Mouse (Mus musculus): ENCODE results near the gene Rreb1. TPM values are rescaled to one million over a fixed set of nuclear protein-coding genes. Genes with fewer than 3 reads are reported as not detected.

The Rreb1 gene
- polyA plus RNA-seq (2014; fragmentation: Nextera tagmentation; extraction: Ambion mirVana): 6.1 and 7.0 TPM in 2 replicates

- Histone ChIP-seq H3K4me1 (ENCODE audit: control insufficient read depth, insufficient read depth, low read length) (no peaks in the 10 kb centered on the region), H3K27me3 (ENCODE audit: control insufficient read depth, insufficient read depth, low read length) (peaks cover 12% of the 10 kb centered on the region), H3K4me3 (ENCODE audit: low read depth, low read length) (peak within 1 kb of the TSS; percentile 61), H3K36me3 (replicated peaks; ENCODE audit: control insufficient read depth, insufficient read depth, low read depth, low read length) (no peaks in the 10 kb centered on the region), H3K4me2 (ENCODE audit: low read depth, low read length) (peak within 1 kb of the TSS; percentile 100), H3K27ac (replicated peaks; ENCODE audit: low read depth, low read length) (no peak within 1 kb of the TSS), H3K9ac (replicated peaks; ENCODE audit: low read length) (peak within 1 kb of the TSS; percentile 62), H3K9me3 (replicated peaks; ENCODE audit: control insufficient read depth, low read length) (no peaks in the 10 kb centered on the region)
- peak; percentile 57 for ATAC-seq (replicated peaks; ENCODE audit: insufficient number of reproducible peaks, low FRiP score, low TSS enrichment, low read depth)
- under 1% methylated on average over 32 of the region's 37 CpGs for WGBS
- peak; percentile 62 for DNase-seq (ENCODE audit: low spot score)
These were observed at the start of gene Rreb1 for GRCm38 (mm10) chr13:37778147-37778593. Gene Rreb1 (plus strand): TSS chr13:37778400.

DNA sequence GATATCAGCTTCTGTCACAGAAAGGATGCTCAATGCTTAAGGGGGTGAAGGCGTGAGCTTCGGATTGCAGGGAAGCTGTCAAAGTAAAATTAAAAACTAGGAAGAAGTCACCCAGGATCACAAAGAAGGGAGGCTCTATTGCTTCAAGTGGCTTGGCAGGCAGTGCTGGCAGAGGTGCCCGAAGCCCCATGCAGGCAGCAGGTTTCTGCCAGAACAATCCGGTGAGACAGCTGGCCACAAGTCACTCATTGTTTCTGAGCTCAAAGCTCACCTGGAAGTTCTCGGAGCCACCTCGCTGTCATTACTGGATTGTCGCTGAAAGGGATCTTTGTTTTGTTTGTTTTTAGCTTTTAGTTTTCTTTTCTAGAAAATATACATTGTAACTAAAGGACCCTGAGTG lies 49.6 kb upstream of the Rreb1 start:
- Histone ChIP-seq H3K9me3 (replicated peaks; ENCODE audit: control insufficient read depth, low read length) (no peaks in the 10 kb centered on the region), H3K4me1 (ENCODE audit: control insufficient read depth, insufficient read depth, low read length) (no peaks in the 10 kb centered on the region), H3K4me2 (ENCODE audit: low read depth, low read length) (no peak overlapping the region), H3K36me3 (replicated peaks; ENCODE audit: control insufficient read depth, insufficient read depth, low read depth, low read length) (no peaks in the 10 kb centered on the region), H3K9ac (replicated peaks; ENCODE audit: low read length) (no peak overlapping the region), H3K27ac (replicated peaks; ENCODE audit: low read depth, low read length) (no peak overlapping the region), H3K27me3 (ENCODE audit: control insufficient read depth, insufficient read depth, low read length) (no peaks in the 10 kb centered on the region), H3K4me3 (ENCODE audit: low read depth, low read length) (no peak overlapping the region)
- WGBS: 84% methylated on average over 7 of the region's 7 CpGs
- DNase-seq (ENCODE audit: low spot score) (no peak), ATAC-seq (replicated peaks; ENCODE audit: insufficient number of reproducible peaks, low FRiP score, low TSS enrichment, low read depth) (no peak)

- Histone ChIP-seq H3K4me3 (ENCODE audit: low read depth, low read length) (no peak overlapping the region), H3K9ac (replicated peaks; ENCODE audit: low read length) (no peak overlapping the region), H3K27me3 (ENCODE audit: control insufficient read depth, insufficient read depth, low read length) (no peaks in the 10 kb centered on the region), H3K9me3 (replicated peaks; ENCODE audit: control insufficient read depth, low read length) (no peaks in the 10 kb centered on the region), H3K36me3 (replicated peaks; ENCODE audit: control insufficient read depth, insufficient read depth, low read depth, low read length) (no peaks in the 10 kb centered on the region), H3K4me2 (ENCODE audit: low read depth, low read length) (no peak overlapping the region), H3K4me1 (ENCODE audit: control insufficient read depth, insufficient read depth, low read length) (no peaks in the 10 kb centered on the region), H3K27ac (replicated peaks; ENCODE audit: low read depth, low read length) (no peak overlapping the region)
- 74% methylated on average over 12 of the region's 12 CpGs for WGBS
- ATAC-seq (replicated peaks; ENCODE audit: insufficient number of reproducible peaks, low FRiP score, low TSS enrichment, low read depth) (no peak), DNase-seq (ENCODE audit: low spot score) (no peak)
These were observed 46.1 kb upstream of the Rreb1 start for GRCm38 (mm10) chr13:37731914-37732693.

DNA sequence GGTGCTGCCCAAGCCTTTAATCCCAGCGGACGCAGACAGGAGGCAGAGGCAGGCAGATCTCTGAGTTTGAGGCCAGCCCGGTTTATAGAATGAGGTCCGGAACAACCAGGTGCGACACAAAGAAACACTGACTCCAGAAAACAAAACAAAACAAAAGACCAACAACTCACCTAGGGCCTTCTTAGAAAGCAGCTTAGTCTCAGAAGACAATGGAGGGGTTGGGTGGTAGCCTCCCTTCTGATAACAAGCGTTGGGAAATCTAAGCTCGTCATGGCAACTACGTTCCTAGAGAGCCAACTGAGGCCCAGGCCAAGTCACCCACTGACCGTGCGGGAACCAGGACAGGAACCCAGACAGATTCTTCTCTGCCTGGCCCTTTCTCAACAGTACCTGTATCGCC lies 43.7 kb upstream of the Rreb1 start:
- no peak overlapping the region for H3K27ac ChIP-seq (replicated peaks; ENCODE audit: low read depth, low read length)

GRCm38 (mm10) chr13:37740111-37740510 lies 38.1 kb upstream of the Rreb1 start:
- no peak overlapping the region for H3K27ac ChIP-seq (replicated peaks; ENCODE audit: low read depth, low read length)
- H3K4me1 ChIP-seq (ENCODE audit: control insufficient read depth, insufficient read depth, low read length): no peaks in the 10 kb centered on the region
- ATAC-seq (replicated peaks; ENCODE audit: insufficient number of reproducible peaks, low FRiP score, low TSS enrichment, low read depth) (no peak), DNase-seq (ENCODE audit: low spot score) (no peak)
- no peak overlapping the region for H3K4me3 ChIP-seq (ENCODE audit: low read depth, low read length)
- H3K4me2 ChIP-seq (ENCODE audit: low read depth, low read length): no peak overlapping the region
- H3K9ac ChIP-seq (replicated peaks; ENCODE audit: low read length): no peak overlapping the region
- 87% methylated on average over 5 of the region's 5 CpGs for WGBS
- no peaks in the 10 kb centered on the region for H3K36me3 ChIP-seq (replicated peaks; ENCODE audit: control insufficient read depth, insufficient read depth, low read depth, low read length)
- H3K27me3 ChIP-seq (ENCODE audit: control insufficient read depth, insufficient read depth, low read length): no peaks in the 10 kb centered on the region
- no peaks in the 10 kb centered on the region for H3K9me3 ChIP-seq (replicated peaks; ENCODE audit: control insufficient read depth, low read length)

More for the DNA sequence above, 43.7 kb upstream of the Rreb1 start:
- Histone ChIP-seq H3K9me3 (replicated peaks; ENCODE audit: control insufficient read depth, low read length) (no peaks in the 10 kb centered on the region), H3K4me3 (ENCODE audit: low read depth, low read length) (no peak overlapping the region), H3K9ac (replicated peaks; ENCODE audit: low read length) (no peak overlapping the region), H3K27me3 (ENCODE audit: control insufficient read depth, insufficient read depth, low read length) (no peaks in the 10 kb centered on the region), H3K4me1 (ENCODE audit: control insufficient read depth, insufficient read depth, low read length) (no peaks in the 10 kb centered on the region), H3K4me2 (ENCODE audit: low read depth, low read length) (no peak overlapping the region), H3K36me3 (replicated peaks; ENCODE audit: control insufficient read depth, insufficient read depth, low read depth, low read length) (no peaks in the 10 kb centered on the region)
- no peak for ATAC-seq (replicated peaks; ENCODE audit: insufficient number of reproducible peaks, low FRiP score, low TSS enrichment, low read depth)
- no peak for DNase-seq (ENCODE audit: low spot score)
- 90% methylated on average over 11 of the region's 11 CpGs for WGBS

DNA sequence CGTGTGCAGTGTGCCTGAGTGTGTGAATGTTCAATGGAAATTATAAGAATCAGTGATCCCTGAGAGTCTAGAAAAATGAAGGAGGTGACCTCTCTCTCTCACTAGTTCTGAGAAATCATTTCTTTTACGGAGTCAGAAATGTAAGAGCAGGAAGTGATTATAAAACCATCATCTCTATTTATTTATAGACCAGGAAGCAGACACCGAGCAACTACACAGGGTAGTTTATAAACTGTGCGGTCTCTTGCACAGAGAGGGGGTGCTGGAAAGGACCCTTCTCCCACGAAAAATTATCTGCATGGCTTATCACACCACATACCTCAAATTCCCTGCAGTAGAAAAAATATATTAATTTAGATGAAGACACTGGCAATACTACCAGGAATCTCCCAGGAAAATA lies 37.4 kb upstream of the Rreb1 start:
- ATAC-seq (replicated peaks; ENCODE audit: insufficient number of reproducible peaks, low FRiP score, low TSS enrichment, low read depth) (no peak), DNase-seq (ENCODE audit: low spot score) (no peak)
- Histone ChIP-seq H3K27ac (replicated peaks; ENCODE audit: low read depth, low read length) (no peak overlapping the region), H3K4me2 (ENCODE audit: low read depth, low read length) (no peak overlapping the region), H3K36me3 (replicated peaks; ENCODE audit: control insufficient read depth, insufficient read depth, low read depth, low read length) (no peaks in the 10 kb centered on the region), H3K9ac (replicated peaks; ENCODE audit: low read length) (no peak overlapping the region), H3K4me3 (ENCODE audit: low read depth, low read length) (no peak overlapping the region), H3K4me1 (ENCODE audit: control insufficient read depth, insufficient read depth, low read length) (no peaks in the 10 kb centered on the region), H3K27me3 (ENCODE audit: control insufficient read depth, insufficient read depth, low read length) (no peaks in the 10 kb centered on the region), H3K9me3 (replicated peaks; ENCODE audit: control insufficient read depth, low read length) (no peaks in the 10 kb centered on the region)
- WGBS: 58% methylated on average over 5 of the region's 5 CpGs

- DNase-seq (ENCODE audit: low spot score) (no peak), ATAC-seq (replicated peaks; ENCODE audit: insufficient number of reproducible peaks, low FRiP score, low TSS enrichment, low read depth) (no peak)
- 86% methylated on average over 4 of the region's 4 CpGs for WGBS
- Histone ChIP-seq H3K4me1 (ENCODE audit: control insufficient read depth, insufficient read depth, low read length) (no peaks in the 10 kb centered on the region), H3K36me3 (replicated peaks; ENCODE audit: control insufficient read depth, insufficient read depth, low read depth, low read length) (no peaks in the 10 kb centered on the region), H3K4me2 (ENCODE audit: low read depth, low read length) (no peak overlapping the region), H3K27ac (replicated peaks; ENCODE audit: low read depth, low read length) (no peak overlapping the region), H3K27me3 (ENCODE audit: control insufficient read depth, insufficient read depth, low read length) (no peaks in the 10 kb centered on the region), H3K4me3 (ENCODE audit: low read depth, low read length) (no peak overlapping the region), H3K9me3 (replicated peaks; ENCODE audit: control insufficient read depth, low read length) (no peaks in the 10 kb centered on the region), H3K9ac (replicated peaks; ENCODE audit: low read length) (no peak overlapping the region)
These were observed 36.0 kb upstream of the Rreb1 start for GRCm38 (mm10) chr13:37742248-37742647.

- Histone ChIP-seq H3K9me3 (replicated peaks; ENCODE audit: control insufficient read depth, low read length) (no peaks in the 10 kb centered on the region), H3K4me1 (ENCODE audit: control insufficient read depth, insufficient read depth, low read length) (no peaks in the 10 kb centered on the region), H3K4me2 (ENCODE audit: low read depth, low read length) (no peak overlapping the region), H3K27me3 (ENCODE audit: control insufficient read depth, insufficient read depth, low read length) (no peaks in the 10 kb centered on the region), H3K36me3 (replicated peaks; ENCODE audit: control insufficient read depth, insufficient read depth, low read depth, low read length) (no peaks in the 10 kb centered on the region), H3K4me3 (ENCODE audit: low read depth, low read length) (no peak overlapping the region), H3K27ac (replicated peaks; ENCODE audit: low read depth, low read length) (no peak overlapping the region), H3K9ac (replicated peaks; ENCODE audit: low read length) (no peak overlapping the region)
- no peak for ATAC-seq (replicated peaks; ENCODE audit: insufficient number of reproducible peaks, low FRiP score, low TSS enrichment, low read depth)
- no peak for DNase-seq (ENCODE audit: low spot score)
- WGBS: 75% methylated on average over 7 of the region's 7 CpGs
These were observed 30.7 kb upstream of the Rreb1 start for GRCm38 (mm10) chr13:37747504-37747903.
